Comparison of ENCODE assay signal across 12 mouse cellular contexts in genomic region chr13:99492619-99493303, GRCm38 (mm10). TPM values are rescaled to one million over a fixed set of nuclear protein-coding genes. Genes with fewer than 3 reads are reported as not detected.
DNase-seq lines count a peak whose midpoint lies in the region; ATAC-seq and TF ChIP-seq lines count a peak whose summit lies in the region.
"Had no signal": no experiment of that assay in that cellular context is flagged by ENCODE, and none has a peak within 500 bp of the region (broad histone marks: within the 10 kb centered on the region; RNA-seq: fewer than 3 reads in every experiment).

No protein-coding gene starts in this region.

- H3K36me3 ChIP-seq in embryonic facial prominence, embryonic 14.5 days (ENCODE audit: control insufficient read depth, insufficient read depth, low read length) = no peaks in the 10 kb centered on the region
- peaks cover 10% of the 10 kb centered on the region; the same call in 1 of the 2 replicates for H3K36me3 ChIP-seq in hindbrain, embryonic 15.5 days
- peaks cover 3% of the 10 kb centered on the region; the same call in 1 of the 2 replicates for H3K36me3 ChIP-seq in neural tube, embryonic 14.5 days (ENCODE audit: control insufficient read depth, insufficient read depth, low read length)
- H3K36me3 ChIP-seq: liver, embryonic 15.5 days had no signal

- DNase-seq in adrenal gland, postnatal 14 days = peak; percentile 24
- no peak for DNase-seq in adrenal gland, adult 18-20 months (ENCODE audit: low spot score in 2 of 2)
- DNase-seq in embryonic facial prominence, embryonic 14.5 days (ENCODE audit: low spot score) = peak; percentile 69
- no peak for DNase-seq in gastrocnemius, adult 2 months
- no peak for DNase-seq in urinary bladder, postnatal 14 days (ENCODE audit: low spot score)
- DNase-seq: kidney, adult 18-20 months; right cerebral cortex, postnatal 14 days had no signal

- WGBS in embryonic facial prominence, embryonic 14.5 days = 57% methylated on average over 7 of the region's 7 CpGs
- 10% methylated on average over 7 of the region's 7 CpGs for WGBS in hindbrain, embryonic 15.5 days
- WGBS in neural tube, embryonic 14.5 days = 31% methylated on average over 7 of the region's 7 CpGs

- H3K27ac ChIP-seq in embryonic facial prominence, embryonic 14.5 days (replicated peaks; ENCODE audit: low read depth, low read length) = peak overlapping the region; percentile 24; the same call in 1 of the 2 replicates
- peak overlapping the region; percentile 33 for H3K27ac ChIP-seq in hindbrain, embryonic 15.5 days (replicated peaks)
- 0 out of 2 replicates have a peak overlapping the region, but pooled peaks have one; percentile 44 for H3K27ac ChIP-seq in neural tube, embryonic 14.5 days (ENCODE audit: low read depth, low read length)
- H3K27ac ChIP-seq in gastrocnemius, adult 2 months = no peak overlapping the region
- H3K27ac ChIP-seq: liver, embryonic 15.5 days had no signal

- H3K4me3 ChIP-seq in embryonic facial prominence, embryonic 14.5 days (ENCODE audit: low read depth, low read length) = no peak overlapping the region
- H3K4me3 ChIP-seq in hindbrain, embryonic 15.5 days = no peak overlapping the region
- H3K4me3 ChIP-seq in neural tube, embryonic 14.5 days (ENCODE audit: low read depth, low read length) = no peak overlapping the region
- no peak overlapping the region for H3K4me3 ChIP-seq in gastrocnemius, adult 2 months
- H3K4me3 ChIP-seq: liver, embryonic 15.5 days had no signal

- peak; percentile 83 for ATAC-seq in embryonic facial prominence, embryonic 14.5 days (ENCODE audit: low read depth)
- ATAC-seq in hindbrain, embryonic 15.5 days (ENCODE audit: low FRiP score, low read depth) = peak; percentile 65; the same call in 1 of the 2 replicates
- ATAC-seq in neural tube, embryonic 14.5 days (ENCODE audit: low read depth) = peak; percentile 65
- ATAC-seq in inflammation-experienced regulatory T-cells, adult 6 months = no peak
- ATAC-seq: activated CD4-positive, CD25-positive, alpha-beta regulatory T cell, adult 4 months had no signal

- intact Hi-C loops in gastrocnemius, adult 2 months (cut with DNase I) = no loop called here

- H3K4me1 ChIP-seq in embryonic facial prominence, embryonic 14.5 days (ENCODE audit: control insufficient read depth, insufficient read depth, low read length) = peaks cover 10% of the 10 kb centered on the region; the same call in 1 of the 2 replicates
- peaks cover 81% of the 10 kb centered on the region for H3K4me1 ChIP-seq in hindbrain, embryonic 15.5 days (replicated peaks)
- peaks cover 25% of the 10 kb centered on the region for H3K4me1 ChIP-seq in neural tube, embryonic 14.5 days (ENCODE audit: control insufficient read depth, insufficient read depth, low read length)
- H3K4me1 ChIP-seq: liver, embryonic 15.5 days had no signal

- H3K27me3 ChIP-seq in embryonic facial prominence, embryonic 14.5 days (replicated peaks; ENCODE audit: control insufficient read depth, insufficient read depth, low read length) = no peaks in the 10 kb centered on the region
- no peaks in the 10 kb centered on the region for H3K27me3 ChIP-seq in hindbrain, embryonic 15.5 days
- no peaks in the 10 kb centered on the region for H3K27me3 ChIP-seq in neural tube, embryonic 14.5 days (ENCODE audit: control insufficient read depth, insufficient read depth, low read length)
- H3K27me3 ChIP-seq: liver, embryonic 15.5 days had no signal

- no peaks in the 10 kb centered on the region for H3K9me3 ChIP-seq in embryonic facial prominence, embryonic 14.5 days (ENCODE audit: control insufficient read depth, low read length)
- no peaks in the 10 kb centered on the region for H3K9me3 ChIP-seq in hindbrain, embryonic 15.5 days
- H3K9me3 ChIP-seq in neural tube, embryonic 14.5 days (ENCODE audit: control insufficient read depth, low read length) = no peaks in the 10 kb centered on the region
- H3K9me3 ChIP-seq: liver, embryonic 15.5 days had no signal

- H3K9ac ChIP-seq in embryonic facial prominence, embryonic 14.5 days (ENCODE audit: low read depth, low read length) = no peak overlapping the region
- no peak overlapping the region for H3K9ac ChIP-seq in hindbrain, embryonic 15.5 days
- no peak overlapping the region for H3K9ac ChIP-seq in neural tube, embryonic 14.5 days (replicated peaks; ENCODE audit: low read depth, low read length)
- H3K9ac ChIP-seq: liver, embryonic 15.5 days had no signal

- no peak overlapping the region for H3K4me2 ChIP-seq in embryonic facial prominence, embryonic 14.5 days (ENCODE audit: low read depth, low read length)
- H3K4me2 ChIP-seq in hindbrain, embryonic 15.5 days = no peak overlapping the region
- H3K4me2 ChIP-seq in neural tube, embryonic 14.5 days (ENCODE audit: low read depth, low read length) = no peak overlapping the region; the same call in 1 of the 2 replicates
- H3K4me2 ChIP-seq: liver, embryonic 15.5 days had no signal

- TF ChIP-seq CTCF in gastrocnemius, adult 2 months (IDR thresholded peaks at IDR 0.05) = no peak

RNA-seq across cellular contexts. Expression of gene Map1b, which starts 23.6 kb away (rescaled TPM):
- total RNA-seq in adrenal gland, postnatal 14 days (2021) = 81.3 and 83.2 TPM in 2 replicates
- total RNA-seq in adrenal gland, adult 18-20 months (2021) = 100 to 1,000 TPM in 1 of 2 experiments, 10 to 100 TPM in 1; 78.5 to 120 TPM
- polyA plus RNA-seq in embryonic facial prominence, embryonic 14.5 days (2014; fragmentation: Nextera tagmentation; extraction: Ambion mirVana) = 203 and 242 TPM in 2 replicates
- 2,014 and 2,064 TPM in 2 replicates for polyA plus RNA-seq in hindbrain, embryonic 15.5 days (2015; fragmentation: Nextera tagmentation; extraction: Ambion mirVana)
- 1,731 and 2,267 TPM in 2 replicates for polyA plus RNA-seq in neural tube, embryonic 14.5 days (2014; fragmentation: Nextera tagmentation; extraction: Ambion mirVana)
- under 1 TPM in 2 of 3 experiments, not detected in 1; 0.12 to 0.36 TPM for polyA plus RNA-seq in inflammation-experienced regulatory T-cells, adult 6 months (2017; shearing (Covaris generic))
- 10 to 100 TPM in 1 of 2 experiments, 1 to 10 TPM in 1; 7.7 to 13.8 TPM for total RNA-seq in gastrocnemius, adult 2 months (2021)

Comparison
In these comparisons a context has a peak if more than half of its experiments do, and no peak if none do; other contexts are left out.
1. DNase-seq: peak in adrenal gland, postnatal 14 days (single experiment) and embryonic facial prominence, embryonic 14.5 days (single experiment); none in adrenal gland, adult 18-20 months (0 of 2), gastrocnemius, adult 2 months (single experiment) and urinary bladder, postnatal 14 days (single experiment).
2. RNA of gene Map1b, which starts 23.6 kb away (polyA plus RNA-seq): 1,731 to 2,267 TPM in neural tube, embryonic 14.5 days, 2,014 to 2,064 TPM in hindbrain, embryonic 15.5 days and 203 to 242 TPM in embryonic facial prominence, embryonic 14.5 days; 0.12 to 0.36 TPM in inflammation-experienced regulatory T-cells, adult 6 months; every median in the first group is over 100 times any median in the second.